In genomic region chr16:5071974-5072373, GRCm38 (mm10) we compare ENCODE assay signal across 16 mouse cellular contexts.
"Had no signal": no experiment of that assay in that cellular context is flagged by ENCODE, and none has a peak within 500 bp of the region (broad histone marks: within the 10 kb centered on the region; RNA-seq: fewer than 3 reads in every experiment).

No protein-coding gene starts in this region.

- H3K27ac ChIP-seq: midbrain, embryonic 10.5 days; midbrain, embryonic 13.5 days; neural tube, embryonic 13.5 days; neural tube, embryonic 15.5 days; stomach, embryonic 15.5 days; stomach, postnatal 0 days had no signal

- H3K27me3 ChIP-seq: midbrain, embryonic 13.5 days; neural tube, embryonic 13.5 days; neural tube, embryonic 15.5 days; stomach, embryonic 15.5 days had no signal

- H3K4me3 ChIP-seq: midbrain, embryonic 10.5 days; midbrain, embryonic 13.5 days; myocyte; neural tube, embryonic 13.5 days; neural tube, embryonic 15.5 days; stomach, embryonic 15.5 days had no signal

- H3K4me2 ChIP-seq: lung, embryonic 14.5 days; midbrain, embryonic 13.5 days; neural tube, embryonic 13.5 days; neural tube, embryonic 15.5 days; stomach, embryonic 15.5 days had no signal

- H3K9ac ChIP-seq: lung, embryonic 14.5 days; midbrain, embryonic 13.5 days; neural tube, embryonic 13.5 days; neural tube, embryonic 15.5 days; stomach, embryonic 15.5 days had no signal

- DNase-seq: lung, adult 18-20 months; lung, embryonic 14.5 days; lung, postnatal 10 days; lung, postnatal 4 days; right cerebral cortex, postnatal 14 days; thymus, adult 2 months; thymus, postnatal 25 days; thymus, postnatal 4 days had no signal

- ATAC-seq: midbrain, embryonic 13.5 days; midbrain, embryonic 16.5 days had no signal

- H3K4me1 ChIP-seq: midbrain, embryonic 10.5 days; midbrain, embryonic 13.5 days; neural tube, embryonic 13.5 days; neural tube, embryonic 15.5 days; stomach, embryonic 15.5 days had no signal

- H3K9me3 ChIP-seq: midbrain, embryonic 10.5 days; midbrain, embryonic 13.5 days; neural tube, embryonic 13.5 days; neural tube, embryonic 15.5 days; stomach, embryonic 15.5 days had no signal
